8 mouse cellular contexts compared by ENCODE assay signal in genomic region chr5:143909417-143910400, GRCm38 (mm10). TPM values are rescaled to one million over a fixed set of nuclear protein-coding genes. Genes with fewer than 3 reads are reported as not detected.
DNase-seq lines count a peak whose midpoint lies in the region; ATAC-seq lines count a peak whose summit lies in the region.

Gene Aimp2, minus strand, starts transcription at chr5:143909847.
Gene Pms2, plus strand, starts transcription at chr5:143909964.

- DNase-seq in NIH3T3 (ENCODE audit: low read depth): peak; percentile 98
- DNase-seq in cerebellum, postnatal 10 days: peak; percentile 97
- DNase-seq in frontal cortex, postnatal 10 days (ENCODE audit: low spot score in 2 of 2): peak; percentile 96 to 97
- peak; percentile 95 to 99 for DNase-seq in layer of hippocampus, postnatal 14 days (ENCODE audit: low spot score in 2 of 2)
- DNase-seq in lung, postnatal 14 days: peak; percentile 95
- peak; percentile 95 for DNase-seq in retina, adult 2 months (ENCODE audit: low read depth, low spot score)
- DNase-seq in thymus, postnatal 36 days: peak; percentile 89 to 94

- no peaks in the 10 kb centered on the region for H3K27me3 ChIP-seq in hindbrain, embryonic 12.5 days

- peak within 1 kb of the TSS; percentile 64 for H3K9ac ChIP-seq in hindbrain, embryonic 12.5 days

- WGBS in hindbrain, embryonic 12.5 days: under 1% methylated on average over 70 of the region's 70 CpGs

- ATAC-seq in hindbrain, embryonic 12.5 days (ENCODE audit: low FRiP score): peak; percentile 99

- peaks cover 34% of the 10 kb centered on the region for H3K36me3 ChIP-seq in hindbrain, embryonic 12.5 days

- peak within 1 kb of the TSS; percentile 77 for H3K27ac ChIP-seq in hindbrain, embryonic 12.5 days

- H3K9me3 ChIP-seq in hindbrain, embryonic 12.5 days (replicated peaks): no peaks in the 10 kb centered on the region

- H3K4me2 ChIP-seq in hindbrain, embryonic 12.5 days (replicated peaks): peak within 1 kb of the TSS; percentile 80

- peak within 1 kb of the TSS; percentile 68 for H3K4me3 ChIP-seq in hindbrain, embryonic 12.5 days

- peaks cover 26% of the 10 kb centered on the region for H3K4me1 ChIP-seq in hindbrain, embryonic 12.5 days

RNA-seq across cellular contexts. Expression of gene Aimp2, which starts in this region (rescaled TPM):
- polyA plus RNA-seq in hindbrain, embryonic 12.5 days (2016; fragmentation: Nextera tagmentation; extraction: Ambion mirVana): 72.7 and 81.4 TPM in 2 replicates
- total RNA-seq in layer of hippocampus, postnatal 14 days (2021): 10 to 100 TPM; 30.3 to 39.7 TPM

RNA-seq across cellular contexts. Expression of gene Pms2, which starts in this region (rescaled TPM):
- polyA plus RNA-seq in hindbrain, embryonic 12.5 days (2016; fragmentation: Nextera tagmentation; extraction: Ambion mirVana): 27.1 and 30.2 TPM in 2 replicates
- total RNA-seq in layer of hippocampus, postnatal 14 days (2021): 10 to 100 TPM; 19.0 to 21.9 TPM

Comparison
In these comparisons a context has a peak if more than half of its experiments do, and no peak if none do; other contexts are left out.
1. Peak in every context shown above with its lines: DNase-seq, ATAC-seq, H3K4me3 ChIP-seq and H3K27ac ChIP-seq.